Mouse (Mus musculus) spleen, postnatal 14 days (tissue): ENCODE measurements around the gene Gm20795.
"Not testable (repeated sequence)": the region's sequence is repeated elsewhere in the genome, so short reads cannot be mapped to it uniquely, and the experiment has no call there.

ENCODE experiments used
- DNase-seq, 2 experiments: peaks; one replicate each; pipeline ENCODE4 v3.0.0; 2021 to 2022; ENCODE audit warnings: low spot score in 2 of 2

Gene Gm20795

DNA sequence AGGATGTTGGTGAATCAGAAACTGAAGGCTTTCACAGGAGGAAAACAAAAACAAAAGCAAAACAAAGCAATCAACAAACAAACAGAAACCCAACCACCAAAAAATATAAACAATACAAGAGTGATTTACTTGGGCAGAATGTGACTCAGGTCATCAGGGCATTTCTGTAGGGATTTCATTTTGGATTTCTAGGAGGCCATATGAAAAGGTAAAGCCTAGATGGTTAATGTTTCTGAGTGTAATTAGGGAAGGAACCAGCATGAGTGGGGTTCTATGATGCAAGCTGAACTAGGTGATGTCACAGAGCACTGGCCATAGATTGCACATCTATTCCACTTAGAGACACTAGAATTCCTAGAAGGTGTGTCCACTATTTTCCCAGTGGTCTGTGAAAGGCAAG lies at the start of gene Gm20795:
Gene Gm20795 (plus strand): TSS at position 301 of the 400 bp plus-strand sequence.
- DNase-seq: not testable (repeated sequence)

GRCm38 (mm10) chrY:40775665-40776064 lies 29.0 kb upstream of the Gm20795 start, which contains the start of gene Gm21797:
Gene Gm21797 (minus strand): TSS chrY:40775765.
- not testable (repeated sequence) for DNase-seq
